Mouse (Mus musculus) lung, postnatal 10 days (tissue): ENCODE data around the gene Manba.
"Not testable (repeated sequence)": the region's sequence is repeated elsewhere in the genome, so short reads cannot be mapped to it uniquely, and the experiment has no call there.

Experiments
- DNase-seq: peaks from one replicate; pipeline ENCODE4 v3.0.0; 2021

The Manba gene

GRCm38 (mm10) chr3:135487803-135488202 is 2.4 kb downstream of the Manba start:
- no peak for DNase-seq

GRCm38 (mm10) chr3:135489865-135490520 is 4.6 kb downstream of the Manba start:
- no peak for DNase-seq

DNA sequence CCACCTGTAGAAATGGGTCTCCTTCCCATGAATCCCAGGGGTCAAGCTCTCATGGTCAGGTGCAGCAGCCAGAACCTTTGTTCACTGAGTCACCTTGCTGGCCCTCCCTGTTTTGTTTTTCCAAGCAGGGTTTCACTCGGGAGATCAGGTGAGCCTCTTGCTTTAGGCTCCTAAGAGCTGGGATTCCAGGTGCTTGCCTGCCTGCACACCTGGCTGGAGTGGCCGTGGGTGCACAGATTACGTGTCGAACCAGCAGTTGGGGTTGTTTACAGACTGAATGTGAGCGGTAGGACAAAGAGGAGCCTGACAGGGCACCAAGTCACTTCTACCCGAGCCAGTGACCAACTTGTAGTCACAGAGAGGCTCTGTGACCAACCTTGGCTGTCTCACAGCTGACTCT is 5.7 kb downstream of the Manba start:
- no peak for DNase-seq

DNA sequence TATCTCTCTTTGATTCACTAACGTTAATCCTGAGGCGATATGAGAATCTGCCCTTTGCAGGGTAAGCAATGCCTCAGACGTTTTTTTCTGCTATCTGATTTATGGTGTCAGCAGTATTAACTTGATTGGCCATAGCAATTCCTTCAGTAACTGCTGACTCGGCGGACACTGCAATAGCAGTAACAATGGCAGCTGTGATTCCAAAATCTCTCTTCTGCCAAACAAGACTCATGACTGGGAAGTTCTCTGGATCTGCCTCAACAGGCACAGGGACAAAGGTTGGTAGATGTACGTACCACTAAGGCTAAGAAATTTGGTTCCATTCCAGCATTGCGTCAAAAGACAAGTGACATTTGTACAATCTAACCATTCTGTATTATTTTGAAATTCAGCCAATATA is 7.9 kb downstream of the Manba start:
- not testable (repeated sequence) for DNase-seq

DNA sequence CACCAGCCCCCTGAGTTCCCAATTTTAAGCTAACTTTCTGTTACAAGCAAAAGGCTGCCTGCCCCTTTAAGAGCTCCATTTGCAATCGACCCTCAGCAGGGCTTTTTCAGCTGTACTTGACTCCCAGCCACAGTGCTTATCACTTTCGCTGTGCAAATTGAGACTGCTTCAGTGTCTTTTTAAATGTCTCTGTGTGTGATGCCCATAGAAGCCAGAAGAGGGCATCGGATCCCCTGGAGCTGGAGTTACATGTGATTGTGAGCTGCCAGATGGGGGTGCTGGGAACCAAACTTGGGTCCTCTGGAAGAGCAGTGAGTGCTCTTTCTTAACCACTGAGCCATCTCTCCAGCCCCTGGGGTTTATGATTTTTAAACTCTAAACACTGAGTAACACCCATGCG is 12.5 kb downstream of the Manba start:
- not testable (repeated sequence) for DNase-seq

- DNase-seq = no peak
These were observed 13.5 kb downstream of the Manba start for GRCm38 (mm10) chr3:135498891-135499290.

DNA sequence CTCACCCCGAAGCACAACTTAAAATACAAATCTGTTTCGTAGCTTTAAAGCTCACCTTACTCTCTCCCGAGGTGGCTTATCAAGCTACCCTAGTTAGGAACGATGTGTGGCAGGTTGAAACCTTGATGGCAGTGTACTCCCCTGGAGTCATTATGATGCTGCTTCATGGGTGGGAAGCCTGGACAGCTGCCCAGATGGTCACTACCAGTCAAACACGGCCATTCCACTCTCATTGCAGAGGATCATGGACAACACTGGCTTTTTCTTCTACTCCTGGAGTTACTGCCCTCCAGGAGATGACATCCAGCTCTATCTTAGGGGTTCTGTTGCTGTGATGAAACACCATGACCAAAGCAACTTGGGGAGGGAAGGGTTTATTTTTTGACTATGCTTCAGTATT is 17.7 kb downstream of the Manba start:
- no peak for DNase-seq

DNA sequence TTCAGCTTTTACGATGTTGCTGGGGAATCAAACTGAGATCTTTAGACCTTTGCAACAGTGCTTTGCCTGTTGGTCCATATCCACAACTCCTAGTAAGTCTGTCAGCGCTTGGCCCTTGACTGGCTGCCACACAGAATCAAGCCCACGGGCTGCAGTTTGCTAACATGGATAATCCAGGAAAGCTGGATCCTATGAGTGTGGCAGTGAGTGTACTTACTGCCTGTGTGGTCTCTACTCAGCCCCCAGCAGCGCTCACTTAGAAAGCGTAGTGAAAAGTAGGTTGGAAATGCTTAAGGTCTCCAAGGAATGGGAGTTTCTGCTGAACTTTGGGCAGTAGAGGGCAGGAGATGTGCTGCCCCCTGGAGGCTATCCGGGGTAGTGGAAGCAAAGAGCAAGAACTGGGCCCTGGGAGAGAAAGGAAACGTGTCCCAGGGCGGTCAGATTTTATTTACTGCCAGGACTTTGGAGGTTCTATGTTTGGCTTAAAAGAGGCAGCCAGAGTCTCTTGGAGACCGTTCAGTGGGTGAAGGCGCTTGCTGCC is 20.0 kb downstream of the Manba start:
- peak; percentile 80 for DNase-seq

DNA sequence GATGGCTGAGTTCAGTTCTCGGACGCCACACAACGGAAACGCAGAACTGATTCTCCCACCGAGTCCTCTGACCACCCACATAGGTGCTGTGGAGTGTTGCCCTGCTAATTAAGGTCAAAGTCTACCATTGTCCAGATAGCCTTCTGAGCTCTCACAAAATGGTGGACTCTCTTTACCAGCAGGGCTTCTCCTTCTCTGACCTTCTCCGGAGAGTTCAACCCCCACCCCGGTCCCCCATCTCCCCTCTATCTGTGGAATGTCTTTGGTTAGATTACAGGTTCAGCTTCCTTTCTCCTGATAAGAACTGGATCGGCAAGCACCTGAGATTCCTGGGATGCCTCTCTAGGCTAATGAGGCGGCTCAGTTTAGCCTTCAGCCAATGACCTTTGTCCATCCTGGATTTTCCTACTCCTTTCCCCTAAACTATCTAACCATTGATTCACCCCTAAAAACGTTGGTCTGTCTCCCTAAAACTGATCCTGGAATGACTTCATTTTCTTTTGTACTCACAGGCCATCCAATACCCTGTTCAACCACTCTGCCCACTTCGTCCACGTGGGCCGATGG is 20.6 kb downstream of the Manba start:
- no peak for DNase-seq

- no peak for DNase-seq
These were observed 22.1 kb downstream of the Manba start for GRCm38 (mm10) chr3:135507506-135507905.

DNA sequence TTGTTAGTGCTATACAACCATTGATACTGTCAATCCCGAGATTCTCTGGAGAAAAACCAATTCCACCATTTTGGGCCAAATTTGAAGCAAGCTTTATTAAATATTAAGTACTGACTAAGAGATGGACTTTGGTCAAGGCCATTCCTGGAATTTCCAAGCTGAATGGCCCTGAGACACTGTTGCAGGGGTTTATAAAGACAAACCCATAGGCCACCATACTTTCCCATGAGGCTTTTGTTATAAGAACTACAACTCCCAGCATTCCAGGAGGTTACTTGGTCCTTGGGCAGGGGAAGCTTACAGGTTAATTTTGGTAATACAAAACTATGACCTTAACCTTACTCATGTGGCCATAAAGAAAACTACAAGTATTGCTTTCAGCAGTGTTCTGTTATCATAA is 22.8 kb downstream of the Manba start:
- DNase-seq = no peak

DNA sequence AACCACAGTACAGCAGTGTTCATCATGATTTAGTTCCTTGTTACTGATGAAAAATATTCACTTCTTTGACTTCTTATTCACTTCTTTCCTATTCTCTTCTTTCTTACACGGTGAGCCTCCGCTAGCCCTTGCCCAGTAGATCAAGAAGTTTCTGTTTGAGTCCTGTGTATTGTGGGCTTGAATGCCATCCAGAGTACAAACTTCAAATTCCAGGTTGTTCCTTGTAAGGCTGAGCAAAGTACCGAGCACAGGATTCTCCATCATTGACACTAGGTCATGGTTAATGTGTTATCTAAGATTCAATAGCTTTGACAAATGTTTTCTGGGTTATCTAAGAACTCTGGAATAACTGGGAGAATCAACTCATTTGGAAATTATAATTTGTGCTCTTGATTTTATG is 25.0 kb downstream of the Manba start:
- DNase-seq = no peak

DNA sequence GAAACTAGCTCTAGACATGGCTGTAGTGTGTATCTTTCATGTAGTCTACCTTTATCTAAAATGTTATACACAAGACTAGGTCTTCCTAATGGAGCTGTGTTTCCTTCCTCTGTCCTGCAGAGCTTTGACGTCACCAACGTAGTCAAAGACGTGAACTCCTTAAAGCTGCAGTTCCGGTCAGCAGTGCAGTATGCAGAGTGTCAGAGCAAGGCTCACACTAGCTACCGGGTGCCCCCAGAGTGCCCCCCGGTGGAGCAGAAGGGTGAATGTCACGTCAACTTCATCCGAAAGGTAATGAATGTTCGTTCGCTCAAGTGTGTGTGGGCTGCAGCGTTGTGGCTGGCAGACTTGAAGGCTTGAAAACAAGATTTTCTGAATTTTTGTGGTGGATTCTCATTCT is 26.3 kb downstream of the Manba start:
- no peak for DNase-seq

DNA sequence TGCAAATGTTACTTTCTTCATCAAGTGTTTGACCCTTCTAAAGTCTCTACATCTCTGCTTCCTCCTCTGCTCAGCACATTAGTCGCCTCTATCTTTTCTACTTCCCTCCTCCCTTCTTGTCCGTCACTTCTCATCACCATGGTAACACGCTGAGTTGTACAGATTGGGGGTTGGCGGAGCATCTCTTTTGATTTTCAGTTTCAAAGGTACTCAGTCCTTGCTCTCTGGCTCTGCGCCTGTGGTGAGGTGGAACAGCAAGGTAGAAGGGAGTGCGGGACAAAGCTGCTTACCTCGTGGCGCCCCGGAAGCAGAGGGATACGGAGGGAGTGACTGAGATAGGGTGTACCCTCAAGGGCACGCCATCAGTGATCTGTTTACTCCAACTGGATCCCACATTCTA is 27.9 kb downstream of the Manba start:
- no peak for DNase-seq

- DNase-seq = no peak
These were observed 28.5 kb downstream of the Manba start for GRCm38 (mm10) chr3:135513800-135514425.

DNA sequence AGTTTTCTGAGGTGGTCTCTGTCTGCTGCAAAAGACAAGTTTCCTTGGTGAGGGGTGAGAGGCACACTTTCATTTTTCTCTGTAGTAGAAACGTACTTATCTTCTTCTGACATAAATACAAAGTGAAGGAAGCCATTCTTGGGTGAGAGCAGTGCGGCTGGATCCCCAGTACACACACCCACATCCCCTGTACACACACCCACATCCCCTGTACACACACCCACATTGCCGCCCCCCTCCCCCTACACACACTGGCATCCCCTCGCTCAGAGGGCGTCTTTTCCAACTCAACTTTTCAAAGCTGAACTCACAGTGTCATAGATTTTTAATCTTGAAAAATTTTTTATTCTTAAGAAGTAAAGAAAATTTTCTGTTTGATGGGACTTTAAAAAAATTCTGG is 29.8 kb downstream of the Manba start:
- DNase-seq = no peak

GRCm38 (mm10) chr3:135516891-135517290 is 31.5 kb downstream of the Manba start:
- peak; percentile 73 for DNase-seq

GRCm38 (mm10) chr3:135518882-135519281 is 33.5 kb downstream of the Manba start:
- DNase-seq = no peak

DNA sequence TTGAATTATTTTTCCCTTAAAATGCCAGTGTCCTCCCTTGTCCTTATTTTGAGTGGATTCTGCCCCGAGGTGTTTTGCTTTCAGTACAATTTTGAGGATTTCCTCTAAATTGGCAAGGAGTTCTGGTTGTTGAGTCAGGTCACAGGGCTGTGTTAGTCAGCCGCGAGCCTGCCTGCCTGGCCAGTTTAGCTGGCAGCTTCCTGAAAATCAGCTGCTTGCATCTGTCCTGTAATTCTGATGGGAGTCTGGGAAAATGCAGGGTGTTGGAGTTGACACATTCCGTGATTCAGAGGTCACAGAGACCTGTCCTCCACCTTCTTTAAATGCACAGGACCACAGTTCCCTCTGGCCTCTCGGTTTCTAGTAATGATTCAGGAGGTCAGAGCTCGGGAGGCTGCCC is 34.2 kb downstream of the Manba start:
- no peak for DNase-seq

DNA sequence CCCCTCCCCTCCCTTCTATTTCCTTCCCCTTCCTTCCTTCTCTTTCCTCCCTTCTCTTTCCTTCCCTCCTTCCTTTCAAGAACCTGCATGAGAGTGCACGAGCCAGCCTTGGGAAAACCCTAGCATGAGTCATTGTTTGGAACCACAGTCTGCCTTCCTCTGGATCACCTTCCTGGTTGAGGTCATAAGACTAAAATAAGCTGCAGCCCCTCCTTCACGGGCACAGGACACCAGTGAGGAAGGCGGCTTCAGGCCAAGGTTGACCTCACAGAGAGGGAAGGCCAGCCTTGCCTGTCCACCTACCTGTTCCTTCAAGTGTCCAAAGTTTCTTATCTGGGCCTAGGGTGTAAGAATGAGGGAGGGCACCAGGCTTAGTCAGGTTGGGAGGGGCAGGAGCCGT is 36.6 kb downstream of the Manba start:
- DNase-seq = peak; percentile 92

DNA sequence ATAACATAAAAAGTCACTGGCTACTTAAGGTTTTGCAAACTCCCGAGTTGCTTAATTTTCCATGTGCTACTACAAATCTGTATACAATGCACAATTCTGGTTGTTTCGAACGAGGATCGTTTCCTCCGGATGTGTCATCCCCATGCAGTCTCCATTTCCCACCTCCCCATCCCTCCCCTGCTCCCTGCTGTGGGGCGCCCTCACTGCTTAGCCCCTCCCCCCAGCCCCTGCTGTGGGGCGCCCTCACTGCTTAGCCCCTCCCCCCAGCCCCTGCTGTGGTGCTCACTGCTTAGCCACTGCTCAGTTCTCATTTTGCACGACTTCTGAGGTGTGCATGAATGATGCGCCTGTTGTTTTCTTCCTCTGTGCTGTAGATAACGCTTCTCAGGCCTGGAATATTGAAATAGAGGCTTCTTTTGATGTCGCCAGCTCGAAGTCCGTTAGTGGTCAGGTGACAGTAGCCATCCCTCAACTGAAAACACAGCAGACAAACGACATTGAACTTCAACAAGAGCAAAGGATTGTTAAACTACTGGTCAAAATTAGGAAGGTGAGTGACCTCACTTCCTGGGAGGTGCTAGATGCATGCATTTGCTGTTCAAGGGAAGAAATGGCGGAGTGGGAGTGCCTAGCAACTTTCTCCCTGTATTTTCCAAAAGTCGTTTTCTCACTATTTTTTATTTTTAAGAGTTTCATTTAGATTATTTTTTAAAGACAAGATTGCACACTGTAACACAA is 37.4 kb downstream of the Manba start:
- no peak for DNase-seq

GRCm38 (mm10) chr3:135524900-135525299 is 39.5 kb downstream of the Manba start:
- not testable (repeated sequence) for DNase-seq

GRCm38 (mm10) chr3:135529670-135530069 is 44.3 kb downstream of the Manba start:
- DNase-seq = no peak

GRCm38 (mm10) chr3:135531762-135532161 is 46.4 kb downstream of the Manba start:
- no peak for DNase-seq
